Mouse (Mus musculus): ENCODE data around the gene Ptcd1. TPM values are rescaled to one million over a fixed set of nuclear protein-coding genes. Genes with fewer than 3 reads are reported as not detected.
"Not testable (repeated sequence)": the region's sequence is repeated elsewhere in the genome, so short reads cannot be mapped to it uniquely, and the experiment has no call there.

Ptcd1 gene
- total RNA-seq (2021) = 10 to 100 TPM; 21.7 to 29.0 TPM
- long read RNA-seq, experiment 1, transcript Ptcd1-201 (9 exons, 3,087 nt) = major isoform, 42 of 60 reads
- long read RNA-seq, experiment 1, partial matches to known transcripts = 4 of 60 reads
- long read RNA-seq, experiment 1, other reads (novel, unspliced or antisense) = 14 of 60 reads
- long read RNA-seq, experiment 2, transcript Ptcd1-201 (9 exons, 3,087 nt) = major isoform, 37 of 44 reads
- long read RNA-seq, experiment 2, partial matches to known transcripts = 3 of 44 reads
- long read RNA-seq, experiment 2, other reads (novel, unspliced or antisense) = 4 of 44 reads

DNA sequence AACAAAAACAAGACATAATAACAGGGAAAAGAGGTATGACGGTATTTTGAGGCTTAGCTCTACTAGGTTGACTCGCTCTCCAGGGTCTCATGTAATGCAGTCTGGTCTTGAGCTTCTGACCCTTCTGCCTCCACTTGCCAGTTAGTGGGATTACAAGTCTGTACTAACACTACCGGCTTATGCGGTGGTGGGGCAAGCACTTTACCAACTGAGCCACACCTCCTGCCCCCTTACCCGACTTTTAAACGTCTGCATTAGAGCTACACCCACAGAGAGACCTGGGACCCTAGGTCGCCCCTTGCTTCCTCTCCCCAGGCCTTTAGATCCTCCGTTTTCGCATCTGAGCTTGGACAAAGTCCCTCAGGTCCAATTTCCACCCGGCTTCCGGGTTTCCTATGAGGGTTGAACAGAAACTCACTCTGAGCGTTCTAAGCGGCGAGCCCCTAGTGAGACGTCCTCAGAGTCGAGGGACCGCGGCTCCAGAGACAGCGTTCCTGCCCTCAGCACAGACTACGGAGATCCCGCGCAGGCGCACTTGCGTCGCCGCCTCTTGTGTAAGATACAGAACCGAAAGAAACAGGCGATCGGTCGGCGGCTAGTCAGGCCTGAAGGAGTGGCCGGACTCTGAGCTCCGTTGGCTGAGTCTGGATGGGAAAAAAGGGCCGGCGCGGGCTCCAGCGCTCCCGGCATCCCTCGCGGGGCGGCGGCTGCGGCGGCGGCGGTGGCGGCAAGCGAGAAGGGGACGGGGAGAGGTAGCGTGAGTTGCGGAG is at the start of gene Ptcd1, which contains the start of gene Cpsf4:
TSS of gene Ptcd1 (minus strand) at position 573 of the 770 bp plus-strand sequence.
TSS of gene Cpsf4 (plus strand) at position 678 of the 770 bp plus-strand sequence.
- peak; percentile 99 for DNase-seq

DNA sequence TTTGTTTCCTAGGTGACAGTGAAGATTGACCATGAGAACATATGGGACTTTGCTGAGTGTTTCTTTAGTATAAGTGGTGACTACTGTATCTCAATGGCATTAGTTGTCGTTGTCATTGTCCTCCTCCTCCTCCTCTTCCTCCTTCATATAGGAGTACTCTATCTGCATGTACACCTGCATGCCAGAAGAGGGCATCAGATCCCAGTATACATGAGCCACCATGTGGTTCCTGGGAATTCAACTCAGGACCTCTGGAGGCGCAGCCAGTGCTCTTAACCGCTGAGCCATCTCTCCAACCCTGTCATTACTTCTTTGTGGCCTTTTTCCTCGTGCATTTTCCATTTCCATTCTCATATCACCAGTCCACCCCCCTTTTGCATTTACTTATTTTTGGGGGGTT is 47.8 kb upstream of the Ptcd1 start:
- DNase-seq = peak; percentile 26

DNA sequence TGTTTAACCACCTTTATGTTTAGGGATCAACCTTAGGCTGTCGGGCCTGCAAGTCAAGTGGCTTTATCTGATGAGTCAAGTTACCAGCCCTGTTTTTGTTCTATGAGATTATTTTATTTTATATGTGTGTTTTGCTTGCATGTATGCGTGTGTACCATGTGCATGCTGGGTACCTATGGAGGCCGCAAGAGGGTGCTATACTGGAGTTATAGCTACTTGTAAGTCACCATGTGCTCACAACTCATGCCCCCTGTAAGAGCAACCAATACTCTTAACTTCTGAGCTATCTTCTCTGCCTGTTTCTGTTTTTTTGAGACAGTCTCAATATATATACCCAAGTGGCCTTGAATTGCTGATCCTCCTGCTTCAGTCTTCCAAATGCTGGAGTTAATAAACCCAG is 46.6 kb upstream of the Ptcd1 start:
- DNase-seq = no peak

DNA sequence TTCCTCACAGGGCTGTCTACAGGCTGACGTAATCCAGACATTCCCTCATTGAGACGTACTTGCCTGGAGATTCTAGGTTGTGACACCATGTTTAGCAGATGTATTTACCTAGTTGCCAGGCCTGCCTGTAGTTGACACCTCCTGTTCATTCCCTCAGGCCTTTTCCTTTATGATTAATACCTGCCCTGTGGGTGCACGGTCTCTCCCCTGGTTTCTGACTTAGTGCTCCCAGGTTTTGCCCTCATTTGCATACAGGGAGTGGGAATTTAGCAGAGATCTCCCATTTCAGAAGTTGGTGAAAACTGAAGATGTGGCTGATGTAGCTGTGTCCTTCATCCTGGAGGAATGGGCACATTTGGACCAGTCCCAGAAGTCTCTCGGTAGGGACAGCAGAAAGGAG is 45.3 kb upstream of the Ptcd1 start:
- DNase-seq = no peak

DNA sequence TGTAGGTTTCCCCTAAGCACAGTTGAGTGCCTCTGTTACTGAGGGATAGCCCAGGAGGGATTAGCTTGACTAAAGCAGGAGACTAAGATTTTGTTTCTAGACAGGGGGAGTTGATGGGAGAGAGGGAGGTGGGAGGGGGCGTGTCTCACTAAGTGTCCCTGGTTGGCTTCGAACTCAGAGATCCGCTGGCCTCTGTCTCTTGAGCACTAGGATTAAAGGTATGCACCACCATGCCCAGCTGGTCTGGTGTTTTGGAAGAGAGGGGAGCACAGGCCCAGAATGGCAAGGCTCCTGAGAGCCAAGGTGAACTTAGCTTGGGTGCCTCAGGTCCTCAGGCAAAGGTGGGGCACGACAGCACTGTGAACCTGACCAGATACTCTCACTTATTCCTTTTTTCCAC is 44.4 kb upstream of the Ptcd1 start:
- DNase-seq = no peak

DNA sequence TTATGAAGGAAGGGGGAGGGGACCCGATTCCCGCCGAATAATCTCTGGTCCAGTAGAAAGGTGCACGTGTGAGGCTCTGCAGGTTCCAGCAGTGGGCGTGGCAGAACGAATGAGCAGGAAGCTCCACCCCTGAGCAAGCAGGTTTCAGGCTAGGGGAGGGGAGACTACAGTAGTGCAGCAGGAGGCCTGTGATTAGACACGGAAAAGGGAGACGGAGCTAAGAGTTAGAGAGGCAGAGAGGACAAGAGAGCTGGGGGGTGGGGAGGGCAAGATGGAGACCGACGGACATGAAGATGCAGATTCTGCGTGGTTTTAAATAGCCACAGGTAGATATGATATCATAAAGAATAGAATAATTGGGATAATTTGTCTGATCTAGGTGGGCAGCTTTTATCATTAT is 41.5 kb upstream of the Ptcd1 start:
- not testable (repeated sequence) for DNase-seq

DNA sequence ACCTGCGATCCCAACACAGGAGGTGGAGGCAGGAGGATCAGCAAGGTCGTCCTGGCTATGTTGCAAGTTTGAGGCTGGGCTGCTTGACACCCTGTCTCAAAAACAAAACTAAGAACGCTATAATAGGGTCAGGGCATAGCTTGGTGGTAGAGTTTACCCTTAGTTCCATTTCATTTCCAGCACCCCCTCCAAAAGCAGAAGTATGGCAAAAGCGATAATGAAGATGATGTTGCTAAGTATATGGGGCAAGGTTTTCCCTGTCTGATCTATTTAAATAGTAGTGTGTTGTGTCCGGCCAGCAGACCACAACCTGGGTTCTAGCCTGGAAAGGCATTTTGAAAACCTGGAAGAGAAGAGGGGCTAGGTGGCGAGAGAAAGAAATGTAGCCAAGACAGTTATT is 41.0 kb upstream of the Ptcd1 start:
- no peak for DNase-seq

DNA sequence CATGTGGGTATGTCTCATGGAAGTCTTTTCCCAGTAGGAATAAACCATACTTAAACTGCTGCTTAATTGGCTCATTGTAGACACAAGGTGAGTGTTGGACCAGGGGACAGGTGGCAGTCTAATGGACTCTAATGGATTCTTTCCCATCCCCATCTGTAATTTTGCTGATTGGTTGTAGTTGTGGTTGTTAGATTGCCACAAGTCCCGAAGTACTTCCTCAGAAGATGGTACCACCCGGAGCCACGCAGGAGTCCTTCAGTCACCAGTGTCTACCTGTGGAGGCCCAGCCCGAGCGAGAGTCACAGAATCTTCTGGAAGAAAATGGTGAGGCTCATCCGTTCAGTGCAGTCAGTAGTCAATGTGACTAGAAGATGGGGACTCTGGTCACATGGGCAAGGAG is 40.5 kb upstream of the Ptcd1 start:
- DNase-seq = no peak

DNA sequence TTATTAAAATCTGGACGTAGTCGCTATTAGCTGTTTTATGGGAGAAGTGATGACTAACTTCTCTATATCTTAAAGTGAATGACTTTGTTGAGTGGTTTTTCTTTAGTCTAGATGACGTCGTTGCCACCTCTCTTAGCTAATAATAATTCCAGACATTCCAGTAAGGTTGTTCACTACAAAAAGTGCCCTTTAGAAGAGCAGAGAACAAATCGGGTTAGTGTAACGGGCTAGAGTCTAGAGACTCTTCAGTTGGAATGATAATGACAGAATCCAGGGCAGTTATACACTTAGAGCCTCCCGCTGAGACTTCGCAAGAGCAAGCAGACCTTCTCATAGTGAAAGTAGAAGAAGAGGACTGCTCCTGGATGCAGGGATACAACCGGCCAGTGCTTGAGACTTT is 38.1 kb upstream of the Ptcd1 start:
- no peak for DNase-seq

DNA sequence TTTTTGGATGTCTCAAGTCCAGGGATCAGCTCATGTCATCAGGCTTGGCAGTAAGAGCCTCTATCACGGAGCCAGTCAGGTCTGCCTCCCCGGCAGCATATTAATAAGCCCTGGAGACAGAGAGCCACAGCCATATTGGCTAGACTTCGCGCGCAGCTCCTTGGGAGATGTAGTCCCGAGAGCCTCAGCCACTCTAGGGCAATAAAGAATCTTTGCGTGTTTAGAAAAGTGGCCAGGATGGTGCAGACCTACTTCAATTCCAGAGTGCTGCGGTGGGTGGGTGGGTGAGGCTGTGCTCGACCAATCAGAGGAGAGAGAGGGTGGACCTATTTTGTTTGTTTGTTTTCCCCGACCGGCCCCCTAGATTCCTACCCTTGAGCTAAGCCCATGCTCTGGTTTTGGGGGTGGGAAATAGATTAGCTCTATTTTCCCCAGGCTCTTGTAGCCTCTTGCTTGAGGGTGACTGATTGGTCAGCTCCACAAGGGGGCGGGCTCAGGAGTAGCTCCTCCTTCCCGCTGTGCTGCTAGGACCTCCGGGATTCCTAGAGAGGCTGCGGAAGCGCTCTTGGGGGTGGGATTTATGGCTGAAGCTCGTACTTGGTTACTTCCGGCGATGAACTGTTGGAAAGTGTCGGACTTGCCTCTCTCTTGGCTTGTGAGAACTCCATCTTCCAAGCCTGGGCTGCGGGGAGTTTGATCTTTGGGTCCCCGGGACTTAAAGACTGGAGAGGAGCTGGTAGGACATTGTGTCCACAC is 37.2 kb upstream of the Ptcd1 start, which contains the start of gene Zkscan5:
TSS of gene Zkscan5 (plus strand) at position 627 of the 756 bp plus-strand sequence.
- DNase-seq = peak; percentile 98

DNA sequence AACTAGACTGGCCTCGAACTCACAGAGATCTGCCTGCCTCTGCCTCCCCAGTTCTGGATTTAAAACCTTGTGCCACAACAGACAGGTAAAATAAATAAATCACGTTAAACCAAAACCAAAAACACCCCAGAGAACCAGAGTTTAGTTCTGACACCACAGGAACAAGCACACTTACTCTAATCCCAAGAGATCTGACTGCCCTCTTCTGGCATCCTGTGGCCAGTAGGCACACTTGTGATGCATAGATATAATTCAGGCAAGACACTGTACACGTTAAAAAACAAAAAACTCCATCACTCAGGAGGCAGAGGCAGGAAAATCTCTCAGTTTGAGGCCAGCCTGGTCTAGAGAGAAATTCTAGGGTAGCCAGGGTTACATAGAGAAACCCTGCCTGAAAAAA is 35.5 kb upstream of the Ptcd1 start:
- DNase-seq = no peak

DNA sequence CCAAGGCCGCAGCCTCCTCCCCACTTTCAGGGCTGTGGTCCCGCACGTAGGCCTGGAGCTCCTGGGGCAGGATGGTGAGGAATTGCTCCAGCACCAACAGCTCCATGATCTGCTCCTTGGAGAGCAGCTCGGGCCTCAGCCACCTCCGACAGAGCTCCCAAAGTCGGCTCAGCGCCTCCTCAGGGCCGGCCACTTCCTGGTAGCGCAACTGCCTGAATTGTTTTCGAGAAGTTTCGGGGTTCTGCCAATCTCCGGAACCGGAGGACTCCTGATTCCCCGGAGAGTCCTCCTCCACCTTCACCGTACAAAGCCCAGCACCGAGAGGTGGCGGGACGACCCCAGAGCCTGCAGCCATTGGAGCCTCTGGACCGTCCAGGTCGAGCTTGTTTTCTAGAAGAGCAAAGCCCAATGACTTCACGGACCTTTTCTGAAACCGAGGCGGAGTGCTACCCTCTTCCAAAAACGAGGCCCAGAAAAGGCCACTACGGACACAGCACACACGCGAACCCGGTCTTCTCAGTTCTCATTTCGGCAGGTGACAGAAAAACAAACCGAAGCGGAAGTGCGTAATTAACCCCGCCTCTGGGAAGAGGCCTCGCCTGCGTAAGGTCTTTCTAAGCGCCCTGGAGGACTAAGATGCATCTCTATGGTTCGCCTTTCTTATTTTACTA is 34.5 kb upstream of the Ptcd1 start, which contains the start of gene Zkscan14:
TSS of gene Zkscan14 (minus strand) at position 548 of the 671 bp plus-strand sequence.
- DNase-seq = peak; percentile 79

DNA sequence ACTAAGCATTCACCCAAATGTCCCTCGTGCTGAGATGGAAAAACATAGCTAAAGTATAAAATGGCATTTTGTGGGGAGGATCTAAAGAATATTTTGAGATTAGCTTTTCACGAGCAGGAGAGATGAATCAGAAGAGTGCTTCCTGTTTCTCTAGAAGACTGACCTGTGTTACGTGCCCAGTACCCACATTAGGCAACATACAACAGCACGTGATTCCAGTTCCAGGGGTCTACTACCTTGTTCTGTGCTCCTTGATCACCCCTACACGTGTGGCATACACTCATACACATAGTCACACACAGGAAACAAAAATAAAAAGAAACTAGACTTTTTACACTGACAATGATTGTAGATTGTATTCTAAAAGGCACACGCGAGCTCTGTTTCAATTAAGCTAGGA is 33.5 kb upstream of the Ptcd1 start:
- DNase-seq = no peak

DNA sequence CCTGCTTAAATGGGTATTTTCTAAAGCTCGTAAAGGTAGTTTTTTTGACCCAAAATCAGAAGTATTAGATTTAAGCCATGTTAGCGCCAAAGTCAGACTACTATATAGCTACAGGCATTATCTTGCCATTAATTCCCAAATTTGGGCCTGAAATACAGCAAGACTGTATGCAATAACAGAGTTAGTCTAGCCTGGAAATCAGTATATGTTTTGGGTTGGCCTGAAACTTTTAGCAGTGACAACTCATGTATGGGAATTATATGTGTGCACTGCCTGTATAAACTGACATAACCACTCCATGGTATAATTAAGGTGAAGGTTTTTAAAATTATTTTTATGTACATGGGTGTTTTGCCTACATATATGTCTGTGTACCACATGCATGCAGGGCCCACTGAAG is 25.1 kb upstream of the Ptcd1 start, which contains the start of gene Atp5j2:
TSS of gene Atp5j2 (minus strand) at position 101 of the 400 bp plus-strand sequence.
- no peak for DNase-seq

DNA sequence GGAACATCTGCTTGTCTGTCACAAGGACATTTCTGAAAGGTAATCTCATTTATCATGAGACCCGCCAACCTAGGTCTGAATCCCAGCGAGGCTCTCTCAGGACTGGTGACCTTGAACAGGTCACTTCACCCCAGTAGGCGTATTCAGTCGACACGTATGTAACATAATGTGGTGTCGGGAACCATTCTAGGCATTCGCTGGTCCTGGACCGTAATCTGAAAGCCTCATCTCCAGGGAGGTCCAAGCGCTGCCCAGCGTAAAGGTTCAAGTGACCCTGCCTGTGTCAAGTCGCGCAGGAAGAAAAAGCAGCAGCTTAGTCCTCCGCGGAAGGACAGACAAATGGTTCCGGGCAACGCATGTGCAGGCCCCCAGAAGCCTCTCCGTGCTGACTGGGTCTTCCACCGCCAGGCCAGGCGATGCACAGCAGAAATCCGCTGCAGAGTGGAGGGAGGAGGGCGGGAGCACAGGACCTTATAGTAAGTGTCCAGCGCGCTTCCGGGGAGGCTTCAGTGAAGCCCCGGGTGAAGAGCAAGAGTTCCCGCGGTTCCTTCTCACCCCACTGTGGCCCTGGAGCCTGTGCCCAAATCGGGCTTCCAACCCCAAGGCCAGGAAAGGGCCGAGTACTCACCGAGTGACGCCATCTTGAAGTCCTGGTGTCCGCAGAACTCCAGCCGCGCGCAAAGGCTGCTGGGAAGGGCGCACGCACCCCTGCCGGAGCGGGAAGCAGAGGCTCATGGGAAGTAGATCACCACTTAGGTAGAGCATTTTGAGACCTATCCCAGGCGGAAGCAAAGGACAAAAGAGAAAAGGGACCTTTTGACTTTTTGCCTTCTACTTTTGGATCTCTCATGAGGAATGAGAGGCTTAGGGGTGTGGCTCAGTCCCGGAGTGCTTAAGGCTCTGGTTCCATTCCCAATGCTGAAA is 24.2 kb upstream of the Ptcd1 start:
- DNase-seq = peak; percentile 95

DNA sequence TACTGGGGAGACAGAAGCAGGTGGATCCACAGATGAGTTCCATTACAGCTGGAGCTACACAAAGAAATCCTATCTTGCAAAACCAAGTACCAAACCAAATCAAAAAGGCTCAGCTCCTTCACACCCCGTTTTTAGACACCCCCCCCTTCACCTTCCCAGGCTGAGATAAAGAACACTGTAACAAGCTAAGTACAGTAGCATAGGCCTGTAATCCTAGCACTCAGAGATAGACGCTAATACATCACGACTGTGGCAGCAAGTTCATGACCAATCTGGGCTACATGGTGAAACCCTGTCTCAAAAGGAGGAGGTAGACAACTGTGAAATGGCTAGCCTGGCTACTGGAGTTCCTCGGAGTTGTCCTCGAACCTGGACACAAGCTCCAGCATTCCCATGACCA is 23.5 kb upstream of the Ptcd1 start:
- DNase-seq = no peak

DNA sequence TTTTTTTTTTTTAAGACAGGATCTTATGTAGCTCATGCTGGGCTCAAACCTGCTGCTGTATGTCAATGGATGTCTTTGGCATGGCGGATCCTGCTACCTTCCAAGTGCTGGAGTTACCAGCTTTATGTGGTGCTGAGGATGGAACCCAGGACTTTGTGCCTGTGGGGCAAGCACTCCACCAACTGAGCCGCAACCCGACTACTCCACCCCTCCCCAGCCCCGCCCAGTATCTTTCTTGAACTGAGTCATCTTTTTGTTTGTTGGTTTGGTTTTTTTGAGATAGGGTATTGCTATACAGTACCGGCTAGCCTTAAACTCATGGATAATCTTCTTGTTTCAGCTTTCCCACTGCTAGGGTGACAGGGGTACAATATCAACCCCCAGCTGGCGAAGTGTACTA is 22.5 kb upstream of the Ptcd1 start:
- no peak for DNase-seq

DNA sequence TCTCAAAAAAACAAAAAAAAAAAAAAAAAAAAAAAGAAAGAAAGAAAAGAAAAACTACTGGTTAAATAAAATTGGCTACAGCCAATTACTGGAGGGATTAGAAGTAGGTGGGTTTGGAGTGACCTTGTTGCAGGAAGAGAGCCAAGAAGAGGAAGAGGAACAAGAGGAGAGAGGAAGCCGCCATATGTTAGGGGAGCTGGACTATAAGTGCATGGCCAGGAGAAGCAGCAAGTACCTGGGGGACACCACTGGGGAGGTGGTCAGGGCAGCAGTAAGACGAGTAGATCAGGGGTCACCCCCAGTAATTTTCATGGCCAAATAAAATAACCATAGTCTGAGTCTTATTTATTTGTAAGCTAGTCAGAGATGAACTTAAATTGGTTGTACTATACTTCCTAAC is 18.3 kb upstream of the Ptcd1 start:
- no peak for DNase-seq

DNA sequence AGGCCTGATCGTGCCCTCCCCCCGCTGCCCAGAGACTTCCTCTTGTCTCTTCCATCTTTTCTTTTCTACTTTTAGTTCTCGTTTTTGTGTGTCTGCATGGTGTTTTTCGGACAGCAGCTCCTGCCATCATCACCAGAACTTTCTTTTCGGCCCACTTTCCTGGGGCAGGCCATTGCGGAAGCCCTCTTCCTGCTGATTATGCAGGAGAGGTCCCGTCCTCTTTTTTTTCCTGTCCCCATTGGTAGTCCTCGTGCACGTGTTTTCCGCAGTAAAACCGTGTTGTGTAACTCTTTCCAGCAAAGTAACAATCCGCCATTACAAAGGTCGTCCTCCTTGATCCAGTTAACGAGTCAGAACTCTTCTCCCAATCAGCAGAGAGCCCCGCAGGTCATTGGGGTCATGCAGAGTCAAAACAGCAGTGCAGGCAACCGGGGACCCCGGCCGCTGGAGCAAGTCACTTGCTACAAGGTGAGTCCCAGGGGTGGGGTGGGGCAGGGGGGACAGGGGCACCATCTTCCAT is 11.6 kb upstream of the Ptcd1 start:
- DNase-seq = no peak

DNA sequence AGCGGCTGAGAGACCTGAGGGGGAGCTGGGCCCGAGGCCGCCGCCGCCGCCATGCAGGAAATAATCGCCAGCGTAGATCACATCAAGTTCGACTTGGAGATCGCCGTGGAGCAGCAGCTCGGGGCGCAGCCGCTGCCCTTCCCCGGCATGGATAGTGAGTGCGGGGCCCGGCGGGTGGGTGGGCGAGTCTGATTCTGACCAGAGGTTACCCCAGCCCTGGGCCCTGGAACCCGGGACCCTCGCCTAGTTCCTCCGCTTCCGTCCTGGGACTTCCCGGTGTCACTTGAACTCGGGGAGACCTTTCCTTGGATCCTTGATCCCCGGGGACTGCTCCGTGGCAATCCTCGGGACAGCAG is 376 bp upstream of the Ptcd1 start:
- DNase-seq = no peak

DNA sequence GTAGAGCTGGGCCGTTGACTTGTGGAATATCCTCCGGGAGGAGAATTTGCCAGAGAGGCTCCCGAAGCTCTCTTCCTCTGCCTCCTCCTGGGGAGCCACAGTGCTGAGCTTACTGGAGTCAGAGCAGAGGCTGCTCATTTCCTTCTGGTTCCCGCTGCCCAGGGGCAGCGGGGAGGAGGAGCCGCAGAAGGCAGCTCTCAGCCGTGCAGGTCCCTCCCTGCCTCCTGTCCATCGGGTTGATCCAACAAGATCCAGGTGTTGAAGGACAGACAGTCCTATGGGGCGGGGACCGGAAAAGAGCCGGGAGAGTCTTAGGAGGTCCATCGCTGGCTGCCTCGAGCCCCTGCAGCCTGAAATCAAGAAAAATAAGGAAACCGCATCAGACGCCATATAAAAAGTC is 1.7 kb downstream of the Ptcd1 start:
- peak; percentile 38 for DNase-seq

All from adrenal gland, postnatal 10 days (tissue).